ENCODE assay signal across 9 mouse cellular contexts in the genomic region with DNA sequence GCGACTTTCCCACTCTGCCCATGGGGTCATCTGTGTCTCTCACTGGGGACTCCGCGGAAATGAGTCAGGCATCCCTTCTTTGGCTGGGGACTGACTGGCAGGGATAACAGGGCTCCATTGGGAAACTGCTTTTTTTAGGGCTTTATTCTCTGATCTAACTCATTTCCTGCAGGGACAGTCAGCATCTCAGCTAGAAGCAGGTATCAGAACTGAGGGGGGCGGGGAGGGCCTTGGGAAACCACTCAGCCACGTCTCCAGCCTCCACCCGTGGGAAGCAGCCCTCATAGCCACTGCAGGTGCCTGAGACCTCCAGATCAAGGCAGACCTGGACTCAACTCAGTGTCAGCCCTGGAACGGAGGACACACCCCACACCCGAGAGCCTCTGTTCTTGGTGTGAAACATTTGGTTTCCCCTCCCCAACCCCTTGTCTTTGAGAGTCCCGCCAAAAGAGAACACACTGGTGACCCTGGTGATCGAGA.
DNase-seq lines count a peak whose midpoint lies in the region; ATAC-seq and TF ChIP-seq lines count a peak whose summit lies in the region.
"Had no signal": no experiment of that assay in that cellular context is flagged by ENCODE, and none has a peak within 500 bp of the region (broad histone marks: within the 10 kb centered on the region; RNA-seq: fewer than 3 reads in every experiment).

No protein-coding gene starts in this region.

- no peak for TF ChIP-seq POLR2A in embryonic fibroblast, embryonic 13.5 days (IDR thresholded peaks at IDR 0.05; ENCODE audit: low read depth, low read length)
- no peak for TF ChIP-seq POLR2A in limb, embryonic 14.5 days (IDR thresholded peaks at IDR 0.05; ENCODE audit: borderline replicate concordance, extremely low read depth, insufficient read depth, insufficient read length)
- TF ChIP-seq POLR2A in kidney, adult 2 months (IDR thresholded peaks at IDR 0.05; ENCODE audit: low read depth, low read length) = no peak

- in situ Hi-C loops in ES-E14 (cut with MboI; ENCODE audit: low sequenced_read_pairs in 2 of 2, unreplicated experiment in 2 of 2) = no loop called here

- no peak overlapping the region for H3K4me3 ChIP-seq in gastrocnemius, adult 2 months
- no peak overlapping the region for H3K4me3 ChIP-seq in ES-E14 (ENCODE audit: insufficient read depth in 1 of 2, low read depth in 1 of 2, low read length in 2 of 2, poor library complexity in 1 of 2, severe bottlenecking in 1 of 2)
- no peak overlapping the region for H3K4me3 ChIP-seq in embryonic fibroblast, embryonic 13.5 days (ENCODE audit: insufficient read depth, low read length)
- no peak overlapping the region for H3K4me3 ChIP-seq in limb, embryonic 14.5 days (replicated peaks; ENCODE audit: low read length)
- H3K4me3 ChIP-seq in stomach, postnatal 0 days (ENCODE audit: low read depth, low read length) = no peak overlapping the region
- no peak overlapping the region for H3K4me3 ChIP-seq in kidney, adult 2 months (ENCODE audit: insufficient read depth, low read depth, low read length)

- H3K4me1 ChIP-seq in ES-E14 (ENCODE audit: control insufficient read depth in 2 of 2, insufficient read depth in 2 of 2, low read length in 2 of 2, poor library complexity in 1 of 2) = peaks cover 3 to 8% of the 10 kb centered on the region in 2 experiments; a peak in 2 of 4 replicates
- peaks cover 8% of the 10 kb centered on the region; the same call in 1 of the 2 replicates for H3K4me1 ChIP-seq in embryonic fibroblast, embryonic 13.5 days (ENCODE audit: control insufficient read depth, insufficient read depth, low read length)
- H3K4me1 ChIP-seq in limb, embryonic 14.5 days (ENCODE audit: control insufficient read depth, insufficient read depth, low read length) = peaks cover 5% of the 10 kb centered on the region; the same call in 1 of the 2 replicates
- no peaks in the 10 kb centered on the region for H3K4me1 ChIP-seq in stomach, postnatal 0 days (replicated peaks; ENCODE audit: control insufficient read depth, insufficient read depth)
- no peaks in the 10 kb centered on the region for H3K4me1 ChIP-seq in kidney, adult 2 months (ENCODE audit: control insufficient read depth, insufficient read depth, low read length)

- 34% methylated on average over 10 of the region's 10 CpGs for WGBS in limb, embryonic 14.5 days
- 40% methylated on average over 10 of the region's 10 CpGs for WGBS in stomach, postnatal 0 days
- WGBS in kidney, adult 2 months = 57% methylated on average over 10 of the region's 10 CpGs

- no peaks in the 10 kb centered on the region for H3K27me3 ChIP-seq in limb, embryonic 14.5 days (ENCODE audit: control insufficient read depth, insufficient read depth, low read length)
- no peaks in the 10 kb centered on the region for H3K27me3 ChIP-seq in stomach, postnatal 0 days (ENCODE audit: control insufficient read depth, insufficient read depth, low read length)
- no peaks in the 10 kb centered on the region for H3K27me3 ChIP-seq in kidney, adult 2 months (replicated peaks; ENCODE audit: control insufficient read depth, insufficient read depth, low read length)

- no peaks in the 10 kb centered on the region for H3K36me3 ChIP-seq in ES-E14 (ENCODE audit: control insufficient read depth, insufficient read depth, low read length, poor library complexity, severe bottlenecking)
- peaks cover 22% of the 10 kb centered on the region for H3K36me3 ChIP-seq in limb, embryonic 14.5 days (ENCODE audit: control insufficient read depth, insufficient read depth, low read length)
- H3K36me3 ChIP-seq in stomach, postnatal 0 days (ENCODE audit: control insufficient read depth, insufficient read depth, low read length) = no peaks in the 10 kb centered on the region; the same call in 1 of the 2 replicates
- H3K36me3 ChIP-seq in kidney, adult 2 months (ENCODE audit: control insufficient read depth, insufficient read depth, low read length) = 0 out of 2 replicates have a peak, but pooled peaks cover 2% of the 10 kb centered on the region

- no peak overlapping the region for H3K4me2 ChIP-seq in limb, embryonic 14.5 days (replicated peaks; ENCODE audit: low read depth, low read length, severe bottlenecking)
- no peak overlapping the region for H3K4me2 ChIP-seq in stomach, postnatal 0 days (replicated peaks; ENCODE audit: low read depth)

- TF ChIP-seq EP300 in stomach, postnatal 0 days (optimal IDR thresholded peaks at IDR 0.05) = no peak

- ATAC-seq in limb, embryonic 14.5 days (ENCODE audit: low FRiP score, low read depth) = 0 out of 2 replicates have a peak, but pooled peaks have one; percentile 28
- ATAC-seq in stomach, postnatal 0 days (ENCODE audit: low FRiP score, low TSS enrichment) = no peak
- ATAC-seq in inflammation-experienced regulatory T-cells, adult 6 months = no peak

- 0 out of 2 replicates have a peak overlapping the region, but pooled peaks have one; percentile 5 for H3K27ac ChIP-seq in gastrocnemius, adult 2 months
- H3K27ac ChIP-seq in ES-E14 (ENCODE audit: insufficient read depth, low read depth, low read length, poor library complexity, severe bottlenecking) = no peak overlapping the region
- 0 out of 2 replicates have a peak overlapping the region, but pooled peaks have one; percentile 4 for H3K27ac ChIP-seq in embryonic fibroblast, embryonic 13.5 days (ENCODE audit: insufficient read depth, low read length)
- no peak overlapping the region for H3K27ac ChIP-seq in limb, embryonic 14.5 days (replicated peaks; ENCODE audit: low read depth, low read length)
- H3K27ac ChIP-seq in stomach, postnatal 0 days (replicated peaks) = no peak overlapping the region
- H3K27ac ChIP-seq in kidney, adult 2 months (ENCODE audit: insufficient read depth, low read depth, low read length) = no peak overlapping the region
- H3K27ac ChIP-seq: macrophage had no signal

- 0 out of 2 replicates have a peak overlapping the region, but pooled peaks have one; percentile 55 for H3K9ac ChIP-seq in ES-E14 (ENCODE audit: insufficient read depth, low read depth, low read length, poor library complexity, severe bottlenecking)
- H3K9ac ChIP-seq in limb, embryonic 14.5 days (ENCODE audit: low read depth, low read length, severe bottlenecking) = no peak overlapping the region
- H3K9ac ChIP-seq in stomach, postnatal 0 days (ENCODE audit: low read length) = no peak overlapping the region

- intact Hi-C loops in gastrocnemius, adult 2 months (cut with DNase I) = no loop called here

- no peak for TF ChIP-seq CTCF in gastrocnemius, adult 2 months (IDR thresholded peaks at IDR 0.05)
- no peak for TF ChIP-seq CTCF in embryonic fibroblast, embryonic 13.5 days (IDR thresholded peaks at IDR 0.05; ENCODE audit: borderline replicate concordance, insufficient read depth, low read length)
- no peak for TF ChIP-seq CTCF in stomach, postnatal 0 days (IDR thresholded peaks at IDR 0.05; ENCODE audit: low read depth)
- no peak for TF ChIP-seq CTCF in kidney, adult 2 months (conservative IDR thresholded peaks at IDR 0.05; ENCODE audit: insufficient read depth, insufficient read length, low read depth, low read length)

- no peaks in the 10 kb centered on the region for H3K9me3 ChIP-seq in ES-E14 (ENCODE audit: control insufficient read depth, insufficient read depth, low read depth, low read length)
- no peaks in the 10 kb centered on the region for H3K9me3 ChIP-seq in limb, embryonic 14.5 days (ENCODE audit: control insufficient read depth, low read length)
- no peaks in the 10 kb centered on the region for H3K9me3 ChIP-seq in stomach, postnatal 0 days (ENCODE audit: control insufficient read depth, low read length)

- no peak for DNase-seq in gastrocnemius, adult 2 months
- DNase-seq in gastrocnemius, postnatal 10 days = no peak
- DNase-seq in ES-E14 (ENCODE audit: low read depth, low spot score) = no peak
- no peak for DNase-seq in limb, embryonic 14.5 days (ENCODE audit: low spot score)
- no peak for DNase-seq in stomach, postnatal 0 days (ENCODE audit: low spot score)
- no peak for DNase-seq in kidney, adult 2 months

TF ChIP-seq in ES-E14, 5 proteins besides CTCF, POLR2A, EP300 and RAD21:
- no peak for TF ChIP-seq MAFK (IDR thresholded peaks at IDR 0.05; ENCODE audit: insufficient read depth, low read depth, low read length)
- no peak for TF ChIP-seq ZC3H11A (IDR thresholded peaks at IDR 0.05; ENCODE audit: borderline replicate concordance, low read depth, low read length)
- TF ChIP-seq ZNF384 (IDR thresholded peaks at IDR 0.05; ENCODE audit: low read depth, low read length) = no peak
- TF ChIP-seq HCFC1 (IDR thresholded peaks at IDR 0.05; ENCODE audit: borderline replicate concordance, insufficient read depth, low read length) = no peak
- TF ChIP-seq CHD2 (IDR thresholded peaks at IDR 0.05; ENCODE audit: low read depth, low read length) = no peak

Comparison
In these comparisons a context has a peak if more than half of its experiments do, and no peak if none do; other contexts are left out.
1. H3K27ac ChIP-seq: peak in gastrocnemius, adult 2 months (single experiment) and embryonic fibroblast, embryonic 13.5 days (single experiment); none in ES-E14 (single experiment), limb, embryonic 14.5 days (single experiment), stomach, postnatal 0 days (single experiment) and kidney, adult 2 months (single experiment).